In the genomic region with DNA sequence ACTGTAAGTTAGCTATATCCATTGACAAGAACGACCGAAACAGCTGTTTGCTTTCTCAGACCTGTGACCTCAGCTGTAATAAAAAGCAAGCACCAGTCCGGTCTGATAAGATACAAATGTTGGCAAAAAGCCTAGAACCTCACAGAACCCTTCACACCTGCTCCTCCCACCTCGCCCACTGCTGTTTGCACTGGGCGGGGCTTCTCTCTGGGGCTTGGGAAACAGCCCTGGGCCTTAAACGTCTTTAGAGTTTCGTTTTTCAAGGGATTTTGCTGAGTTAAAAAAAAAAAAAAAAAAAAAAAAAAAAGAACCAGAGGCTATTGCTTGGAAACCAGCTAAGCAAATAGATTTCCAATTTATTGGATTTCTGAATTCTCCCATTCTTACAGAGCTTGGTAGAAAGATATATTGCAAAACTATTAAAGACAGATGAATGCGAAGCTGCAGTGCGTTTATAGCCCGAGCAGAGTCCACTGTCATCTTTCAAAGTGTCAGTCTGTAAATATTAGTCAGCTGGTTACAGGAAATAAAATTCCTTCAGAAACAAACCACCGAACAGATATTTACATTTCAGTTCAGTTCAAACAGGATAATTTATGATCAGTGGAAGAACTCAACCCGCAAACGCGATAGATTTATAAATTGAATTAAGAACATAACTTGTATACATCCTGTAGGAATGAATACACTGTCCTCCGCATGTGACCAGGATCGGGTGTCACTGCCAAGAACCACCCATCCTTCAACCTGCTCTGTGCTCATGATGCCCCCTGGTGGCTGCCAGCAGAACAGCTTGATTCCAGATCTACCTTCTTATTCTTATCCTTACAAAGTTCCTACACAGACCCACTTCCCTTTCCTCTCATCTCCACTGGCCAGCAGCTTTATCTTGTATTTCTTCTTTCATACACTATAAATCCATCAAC, we compare ENCODE assay signal across 8 mouse cellular contexts. TPM values are rescaled to one million over a fixed set of nuclear protein-coding genes. Genes with fewer than 3 reads are reported as not detected.
DNase-seq lines count a peak whose midpoint lies in the region; ATAC-seq and TF ChIP-seq lines count a peak whose summit lies in the region.

No protein-coding gene starts in this region.

- H3K4me1 ChIP-seq in embryonic facial prominence, embryonic 13.5 days, result 0 out of 2 replicates have a peak, but pooled peaks cover 2% of the 10 kb centered on the region
- no peaks in the 10 kb centered on the region for H3K4me1 ChIP-seq in limb, embryonic 11.5 days (ENCODE audit: control insufficient read depth, insufficient read depth, low read length)
- H3K4me1 ChIP-seq in midbrain, embryonic 13.5 days (replicated peaks), result no peaks in the 10 kb centered on the region
- H3K4me1 ChIP-seq in small intestine, adult 2 months (ENCODE audit: control insufficient read depth, insufficient read depth, insufficient read length, low read length), result peaks cover 22% of the 10 kb centered on the region; the same call in 1 of the 2 replicates

- no peak for TF ChIP-seq POLR2A in small intestine, adult 2 months (IDR thresholded peaks at IDR 0.05; ENCODE audit: low read depth, low read length)

- WGBS in embryonic facial prominence, embryonic 13.5 days, result 15% methylated on average over 16 of the region's 16 CpGs
- WGBS in limb, embryonic 11.5 days, result 21% methylated on average over 16 of the region's 16 CpGs
- 29% methylated on average over 16 of the region's 16 CpGs for WGBS in midbrain, embryonic 13.5 days
- WGBS in small intestine, adult 2 months, result 4% methylated on average over 16 of the region's 16 CpGs

- H3K4me3 ChIP-seq in embryonic facial prominence, embryonic 13.5 days, result no peak overlapping the region
- H3K4me3 ChIP-seq in limb, embryonic 11.5 days (ENCODE audit: low read depth, low read length), result no peak overlapping the region
- no peak overlapping the region for H3K4me3 ChIP-seq in midbrain, embryonic 13.5 days (replicated peaks)
- peak overlapping the region; percentile 9; the same call in 1 of the 2 replicates for H3K4me3 ChIP-seq in small intestine, adult 2 months (ENCODE audit: low read depth, low read length)

- H3K4me2 ChIP-seq in embryonic facial prominence, embryonic 13.5 days, result peak overlapping the region; percentile 33
- H3K4me2 ChIP-seq in limb, embryonic 11.5 days (ENCODE audit: low read depth, severe bottlenecking), result no peak overlapping the region
- no peak overlapping the region for H3K4me2 ChIP-seq in midbrain, embryonic 13.5 days (replicated peaks)

- no peak for ATAC-seq in embryonic facial prominence, embryonic 13.5 days (ENCODE audit: insufficient number of reproducible peaks, insufficient read depth, low FRiP score, low TSS enrichment, low read depth)
- peak; percentile 58; the same call in 1 of the 2 replicates for ATAC-seq in limb, embryonic 11.5 days (ENCODE audit: insufficient number of reproducible peaks, low FRiP score, low TSS enrichment, low read depth)
- peak; percentile 44; the same call in 1 of the 2 replicates for ATAC-seq in midbrain, embryonic 13.5 days

- H3K27ac ChIP-seq in embryonic facial prominence, embryonic 13.5 days, result no peak overlapping the region
- no peak overlapping the region for H3K27ac ChIP-seq in limb, embryonic 11.5 days (replicated peaks; ENCODE audit: low read depth, low read length)
- no peak overlapping the region for H3K27ac ChIP-seq in midbrain, embryonic 13.5 days
- peak overlapping the region; percentile 1; the same call in 1 of the 2 replicates for H3K27ac ChIP-seq in small intestine, adult 2 months (ENCODE audit: insufficient read depth, low read depth, low read length)

- DNase-seq in 3T3-L1 (ENCODE audit: low read depth, low spot score), result peak; percentile 97
- peak; percentile 90 to 94 for DNase-seq in adrenal gland, postnatal 36 days
- peak; percentile 90 to 94 for DNase-seq in heart, adult 18-20 months
- DNase-seq in kidney, adult 18-20 months, result peak; percentile 86
- DNase-seq in limb, embryonic 11.5 days (ENCODE audit: low spot score), result peak; percentile 89

- no peaks in the 10 kb centered on the region for H3K36me3 ChIP-seq in embryonic facial prominence, embryonic 13.5 days
- H3K36me3 ChIP-seq in limb, embryonic 11.5 days (ENCODE audit: control insufficient read depth, insufficient read depth, low read length), result no peaks in the 10 kb centered on the region
- no peaks in the 10 kb centered on the region for H3K36me3 ChIP-seq in midbrain, embryonic 13.5 days
- H3K36me3 ChIP-seq in small intestine, adult 2 months (ENCODE audit: control insufficient read depth, insufficient read depth, low read length), result peaks cover 7% of the 10 kb centered on the region

- H3K9ac ChIP-seq in embryonic facial prominence, embryonic 13.5 days, result no peak overlapping the region
- no peak overlapping the region for H3K9ac ChIP-seq in limb, embryonic 11.5 days (ENCODE audit: low read length)
- no peak overlapping the region for H3K9ac ChIP-seq in midbrain, embryonic 13.5 days (replicated peaks)

- H3K9me3 ChIP-seq in embryonic facial prominence, embryonic 13.5 days, result no peaks in the 10 kb centered on the region
- H3K9me3 ChIP-seq in limb, embryonic 11.5 days (ENCODE audit: control insufficient read depth, low read length), result no peaks in the 10 kb centered on the region
- no peaks in the 10 kb centered on the region for H3K9me3 ChIP-seq in midbrain, embryonic 13.5 days

- peak; percentile 94 for TF ChIP-seq CTCF in small intestine, adult 2 months (IDR thresholded peaks at IDR 0.05; ENCODE audit: extremely low read depth, insufficient read length, insufficient replicate concordance, low read depth, low read length)

- H3K27me3 ChIP-seq in embryonic facial prominence, embryonic 13.5 days, result no peaks in the 10 kb centered on the region
- H3K27me3 ChIP-seq in limb, embryonic 11.5 days (ENCODE audit: control insufficient read depth, insufficient read depth, low read length), result no peaks in the 10 kb centered on the region
- no peaks in the 10 kb centered on the region for H3K27me3 ChIP-seq in midbrain, embryonic 13.5 days
- no peaks in the 10 kb centered on the region for H3K27me3 ChIP-seq in small intestine, adult 2 months (ENCODE audit: control insufficient read depth, insufficient read depth, low read length)

RNA-seq across cellular contexts. Expression of a gene that starts 17.3 kb away (rescaled TPM):
- total RNA-seq in adrenal gland, postnatal 36 days (2021), result 1 to 10 TPM; 4.4 to 4.9 TPM
- 2.0 and 2.1 TPM in 2 replicates for polyA plus RNA-seq in embryonic facial prominence, embryonic 13.5 days (2015; fragmentation: Nextera tagmentation; extraction: Ambion mirVana)
- total RNA-seq in heart, adult 18-20 months (2021), result 1 to 10 TPM; 3.4 to 4.1 TPM
- 0.33 and 0.58 TPM in 2 replicates for polyA plus RNA-seq in limb, embryonic 11.5 days (2014; fragmentation: Nextera tagmentation; extraction: Ambion mirVana)
- 0.92 and 1.1 TPM in 2 replicates for polyA plus RNA-seq in midbrain, embryonic 13.5 days (2015; fragmentation: Nextera tagmentation; extraction: Ambion mirVana)
- polyA plus RNA-seq in small intestine, adult 2 months (2012; rRNA removed), result 6.9 and 7.7 TPM in 2 replicates

RNA-seq across cellular contexts. Expression of a gene that starts 24.3 kb away (rescaled TPM):
- 10 to 100 TPM; 13.7 to 15.4 TPM for total RNA-seq in adrenal gland, postnatal 36 days (2021)
- 21.3 and 23.1 TPM in 2 replicates for polyA plus RNA-seq in embryonic facial prominence, embryonic 13.5 days (2015; fragmentation: Nextera tagmentation; extraction: Ambion mirVana)
- total RNA-seq in heart, adult 18-20 months (2021), result 10 to 100 TPM; 11.4 to 12.2 TPM
- 18.1 and 18.7 TPM in 2 replicates for polyA plus RNA-seq in limb, embryonic 11.5 days (2014; fragmentation: Nextera tagmentation; extraction: Ambion mirVana)
- 46.9 and 48.6 TPM in 2 replicates for polyA plus RNA-seq in midbrain, embryonic 13.5 days (2015; fragmentation: Nextera tagmentation; extraction: Ambion mirVana)
- 7.8 and 12.5 TPM in 2 replicates for polyA plus RNA-seq in small intestine, adult 2 months (2012; rRNA removed)

RNA-seq across cellular contexts. Expression of a gene that starts 48.2 kb away (rescaled TPM):
- total RNA-seq in adrenal gland, postnatal 36 days (2021), result 10 to 100 TPM; 91.4 to 97.7 TPM
- polyA plus RNA-seq in embryonic facial prominence, embryonic 13.5 days (2015; fragmentation: Nextera tagmentation; extraction: Ambion mirVana), result 34.2 and 43.6 TPM in 2 replicates
- total RNA-seq in heart, adult 18-20 months (2021), result 10 to 100 TPM; 46.0 to 47.9 TPM
- 32.8 and 38.4 TPM in 2 replicates for polyA plus RNA-seq in limb, embryonic 11.5 days (2014; fragmentation: Nextera tagmentation; extraction: Ambion mirVana)
- polyA plus RNA-seq in midbrain, embryonic 13.5 days (2015; fragmentation: Nextera tagmentation; extraction: Ambion mirVana), result 23.6 and 24.3 TPM in 2 replicates
- polyA plus RNA-seq in small intestine, adult 2 months (2012; rRNA removed), result 8.5 and 22.9 TPM in 2 replicates
